Mouse (Mus musculus): Measurements from ENCODE around the gene Zmynd10. TPM values are rescaled to one million over a fixed set of nuclear protein-coding genes. Genes with fewer than 3 reads are reported as not detected.
A peak's percentile ranks its signal among the peaks of the same experiment; 100 is the strongest.
"Not testable (repeated sequence)": the region's sequence is repeated elsewhere in the genome, so short reads cannot be mapped to it uniquely, and the experiment has no call there.

Gene Zmynd10
- total RNA-seq, 2 experiments from 2014 or later = 3.4 to 4.3 TPM

GRCm38 (mm10) chr9:107555701-107556100 lies 8.6 kb downstream of the Zmynd10 start:
- no peak for DNase-seq

GRCm38 (mm10) chr9:107556346-107556745 lies 9.2 kb downstream of the Zmynd10 start:
- DNase-seq = no peak

- peak; percentile 94 to 95 for DNase-seq
Observed at GRCm38 (mm10) chr9:107563029-107563581, 16.0 kb downstream of the Zmynd10 start, which contains the start of gene Tusc2. Gene Tusc2 (plus strand): TSS chr9:107563255.

GRCm38 (mm10) chr9:107565556-107565955 lies 18.5 kb downstream of the Zmynd10 start:
- DNase-seq = not testable (repeated sequence)

- peak in 1 of 2 experiments; percentile 55 for DNase-seq
Observed at GRCm38 (mm10) chr9:107566041-107566709, 19.1 kb downstream of the Zmynd10 start.

- DNase-seq = no peak
Observed at GRCm38 (mm10) chr9:107566855-107567254, 19.8 kb downstream of the Zmynd10 start.

GRCm38 (mm10) chr9:107567702-107568319 lies 20.7 kb downstream of the Zmynd10 start, which contains the start of gene Hyal2:
Gene Hyal2 (plus strand): TSS chr9:107567945.
- DNase-seq = no peak

GRCm38 (mm10) chr9:107568331-107569261 lies 21.5 kb downstream of the Zmynd10 start:
- DNase-seq = peak; percentile 80 to 81

- no peak for DNase-seq
Observed at GRCm38 (mm10) chr9:107569270-107569669, 22.2 kb downstream of the Zmynd10 start.

GRCm38 (mm10) chr9:107570016-107570415 lies 22.9 kb downstream of the Zmynd10 start:
- no peak for DNase-seq

GRCm38 (mm10) chr9:107570845-107571244 lies 23.7 kb downstream of the Zmynd10 start:
- DNase-seq = no peak

- DNase-seq = no peak
Observed at GRCm38 (mm10) chr9:107571534-107572326, 24.6 kb downstream of the Zmynd10 start.

- no peak for DNase-seq
Observed at GRCm38 (mm10) chr9:107572327-107572662, 25.2 kb downstream of the Zmynd10 start.

- DNase-seq = not testable (repeated sequence)
Observed at GRCm38 (mm10) chr9:107573774-107574173, 26.7 kb downstream of the Zmynd10 start.

GRCm38 (mm10) chr9:107575579-107576356 lies 28.7 kb downstream of the Zmynd10 start:
- no peak for DNase-seq

GRCm38 (mm10) chr9:107576357-107577107 lies 29.4 kb downstream of the Zmynd10 start, which contains the start of gene Hyal1:
Gene Hyal1 (plus strand): TSS chr9:107576927.
- DNase-seq = peak; percentile 47 to 49

GRCm38 (mm10) chr9:107577871-107578270 lies 30.8 kb downstream of the Zmynd10 start:
- DNase-seq = no peak

GRCm38 (mm10) chr9:107578587-107578986 lies 31.5 kb downstream of the Zmynd10 start, which contains the start of gene Naa80:
Gene Naa80 (plus strand): TSS chr9:107578887.
- DNase-seq = no peak

- no peak for DNase-seq
Observed at GRCm38 (mm10) chr9:107579023-107579900, 32.2 kb downstream of the Zmynd10 start.

Measured in layer of hippocampus, postnatal 36 days (tissue).